Mouse (Mus musculus): ENCODE data around the gene 1700030K09Rik.

- TF ChIP-seq CTCF (IDR thresholded peaks at IDR 0.05; ENCODE audit: control insufficient read depth, insufficient read depth, low read length) (no peak), POLR2A (IDR thresholded peaks at IDR 0.05; ENCODE audit: borderline replicate concordance, control insufficient read depth, low read depth, low read length) (no peak)
Observed at GRCm38 (mm10) chr8:72469243-72469642, 25.6 kb downstream of the 1700030K09Rik start.
